Mouse (Mus musculus) midbrain, postnatal 0 days (tissue): ENCODE results near the gene Ybx1. TPM values are rescaled to one million over a fixed set of nuclear protein-coding genes. Genes with fewer than 3 reads are reported as not detected.

Experiments used
- ATAC-seq: fragments of 200-750 bp; cut with Nextera tagmentation; 2 replicates; pipeline ENCODE4 v1.8.0; 2017; ENCODE audit warnings: moderate number of reproducible peaks, mild to moderate bottlenecking, moderate TSS enrichment, moderate library complexity; ENCODE audit not compliant: low FRiP score
- DNase-seq: peaks from one replicate; pipeline ENCODE4 v3.0.0-alpha.2; 2015; ENCODE audit warnings: low spot score
- H3K27ac ChIP-seq: fragments of 300-500 bp; sonication (generic); 2 replicates; pipeline ENCODE4 v1.5.1; 2014; ENCODE audit warnings: low read depth, mild to moderate bottlenecking, low read length, mixed read lengths
- H3K27me3 ChIP-seq: fragments of 300-500 bp; sonication (generic); 2 replicates; pipeline ENCODE4 v1.6.1; 2014; ENCODE audit warnings: low read length, control low read depth, mixed read lengths; ENCODE audit not compliant: insufficient read depth
- H3K36me3 ChIP-seq: fragments of 300-500 bp; sonication (generic); 2 replicates; pipeline ENCODE4 v1.6.1; 2014; ENCODE audit warnings: low read length, control low read depth, mixed read lengths; ENCODE audit not compliant: insufficient read depth
- H3K4me1 ChIP-seq: fragments of 300-500 bp; sonication (generic); 2 replicates; pipeline ENCODE4 v1.6.1; 2014; ENCODE audit warnings: mild to moderate bottlenecking, control low read depth, antibody characterized with exemption, low read length, mixed read lengths; ENCODE audit not compliant: insufficient read depth
- H3K4me2 ChIP-seq: fragments of 300-500 bp; sonication (generic); 2 replicates; pipeline ENCODE4 v1.6.1; 2014; ENCODE audit warnings: low read depth, mild to moderate bottlenecking, low read length, mixed read lengths; ENCODE audit not compliant: poor library complexity, severe bottlenecking
- H3K4me3 ChIP-seq: fragments of 300-500 bp; sonication (generic); 2 replicates; pipeline ENCODE4 v1.5.1; 2014; ENCODE audit warnings: low read depth, mild to moderate bottlenecking, low read length, moderate library complexity
- H3K9ac ChIP-seq: fragments of 300-500 bp; sonication (generic); replicated peaks from 2 replicates; pipeline ENCODE4 v1.6.1; 2014; ENCODE audit warnings: mild to moderate bottlenecking, low read length, moderate library complexity, mixed read lengths; ENCODE audit not compliant: poor library complexity, severe bottlenecking
- H3K9me3 ChIP-seq: fragments of 300-500 bp; sonication (generic); 2 replicates; pipeline ENCODE4 v1.6.1; 2016; ENCODE audit warnings: low read length, control low read depth
- CTCF ChIP-seq: IDR thresholded peaks from 2 replicates; pipeline ENCODE4 v1.5.1; 2016; ENCODE audit warnings: antibody characterized with exemption, mild to moderate bottlenecking
- WGBS: fragments of 180-500 bp; shearing (Covaris S2); extraction: QIAGEN DNeasy Blood & Tissue Kit; methylation state at CpG from one replicate; pipeline ENCODE4 v1.1.7; 2014; 5-methylcytosine and 5-hydroxymethylcytosine counted together
- polyA plus RNA-seq: library from polyadenylated mRNA; unstranded; fragments of >200 nt; fragmentation: Nextera tagmentation; extraction: Ambion mirVana; gene quantifications from 2 replicates; pipeline ENCODE4 v1.2.1, GENCODE M21; 2015
- total RNA-seq: library from RNA; depleted of rRNA; stranded (reverse); fragments of >200 nt; gene quantifications from 2 replicates; pipeline ENCODE4 v1.2.3, GENCODE M21; 2014

The Ybx1 gene
- total and polyA plus RNA-seq, 2 experiments from 2014 or later = 678 to 1,006 TPM

- Histone ChIP-seq H3K4me3 (no peak overlapping the region), H3K4me1 (peaks cover 9% of the 10 kb centered on the region), H3K4me2 (no peak overlapping the region), H3K27me3 (no peaks in the 10 kb centered on the region), H3K27ac (peak overlapping the region; percentile 62; the same call in 1 of the 2 replicates), H3K36me3 (no peaks in the 10 kb centered on the region), H3K9ac (peak overlapping the region; percentile 33; the same call in 1 of the 2 replicates), H3K9me3 (no peaks in the 10 kb centered on the region)
- WGBS = 25% methylated on average over 9 of the region's 9 CpGs
- ATAC-seq (peak; percentile 53), DNase-seq (peak; percentile 57)
- TF ChIP-seq CTCF = no peak
These were observed 40.3 kb downstream of the Ybx1 start for GRCm38 (mm10) chr4:119254012-119254618.

GRCm38 (mm10) chr4:119252025-119252808 lies 42.2 kb downstream of the Ybx1 start:
- ATAC-seq (no peak), DNase-seq (no peak)
- Histone ChIP-seq H3K4me2 (no peak overlapping the region), H3K9me3 (no peaks in the 10 kb centered on the region), H3K36me3 (no peaks in the 10 kb centered on the region), H3K27me3 (no peaks in the 10 kb centered on the region), H3K27ac (no peak overlapping the region), H3K4me3 (no peak overlapping the region), H3K9ac (no peak overlapping the region), H3K4me1 (peaks cover 9% of the 10 kb centered on the region)
- TF ChIP-seq CTCF = no peak
- WGBS = 76% methylated on average over 7 of the region's 7 CpGs

- Histone ChIP-seq H3K4me2 (no peak overlapping the region), H3K9ac (no peak overlapping the region), H3K4me3 (no peak overlapping the region), H3K4me1 (no peaks in the 10 kb centered on the region), H3K36me3 (peaks cover 17% of the 10 kb centered on the region), H3K27ac (no peak overlapping the region), H3K27me3 (no peaks in the 10 kb centered on the region), H3K9me3 (no peaks in the 10 kb centered on the region)
- no peak for ATAC-seq
- no peak for TF ChIP-seq CTCF
- no peak for DNase-seq
- 67% methylated on average over 11 of the region's 11 CpGs for WGBS
These were observed 45.9 kb downstream of the Ybx1 start for GRCm38 (mm10) chr4:119248407-119248965.

- H3K36me3 ChIP-seq = peaks cover 20% of the 10 kb centered on the region
- 21% methylated on average over 13 of the region's 13 CpGs for WGBS
- TF ChIP-seq CTCF = peak; percentile 79
These were observed 46.8 kb downstream of the Ybx1 start for GRCm38 (mm10) chr4:119247462-119248235.

GRCm38 (mm10) chr4:119246688-119247225 lies 47.6 kb downstream of the Ybx1 start:
- Histone ChIP-seq H3K4me2 (no peak overlapping the region), H3K27ac (no peak overlapping the region), H3K4me3 (no peak overlapping the region), H3K4me1 (no peaks in the 10 kb centered on the region), H3K27me3 (no peaks in the 10 kb centered on the region), H3K9ac (no peak overlapping the region), H3K9me3 (no peaks in the 10 kb centered on the region), H3K36me3 (peaks cover 29% of the 10 kb centered on the region)
- TF ChIP-seq CTCF = no peak
- ATAC-seq = no peak
- no peak for DNase-seq
- 71% methylated on average over 14 of the region's 14 CpGs for WGBS

More at GRCm38 (mm10) chr4:119247462-119248235, 46.8 kb downstream of the Ybx1 start:
- Histone ChIP-seq H3K9me3 (no peaks in the 10 kb centered on the region), H3K4me2 (no peak overlapping the region), H3K4me1 (no peaks in the 10 kb centered on the region), H3K27ac (no peak overlapping the region), H3K4me3 (no peak overlapping the region), H3K9ac (no peak overlapping the region), H3K27me3 (no peaks in the 10 kb centered on the region)
- ATAC-seq (peak; percentile 62), DNase-seq (peak; percentile 65)
